In the genomic region with DNA sequence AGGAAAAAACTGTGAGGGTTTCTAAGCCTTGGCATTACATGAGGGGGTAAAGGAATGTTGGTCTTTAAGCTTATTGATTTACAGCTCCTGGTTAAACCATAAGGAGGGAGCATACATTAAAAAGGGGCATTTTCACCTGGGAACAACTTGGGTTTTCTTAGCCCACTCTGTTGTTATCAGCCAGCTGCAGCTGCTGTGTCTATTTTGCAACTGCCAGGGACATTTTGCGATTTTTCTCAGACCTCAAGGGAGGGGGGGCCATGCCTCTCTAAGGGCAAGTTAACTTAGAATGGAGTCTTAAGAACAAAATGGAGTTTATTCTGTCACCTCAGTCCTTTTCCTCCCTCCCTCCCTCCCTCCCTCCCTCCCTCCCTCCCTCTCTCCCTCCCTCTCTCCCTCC, we compare ENCODE assay signal across 1 mouse cellular context.
A peak's percentile ranks its signal among the peaks of the same experiment; 100 is the strongest.
TF ChIP-seq lines count a peak whose summit lies in the region.

No protein-coding gene starts in this region.

TF ChIP-seq in MEL, 35 proteins besides CTCF, POLR2A, EP300 and RAD21 (continued from another document):
- TF ChIP-seq SIN3A (IDR thresholded peaks at IDR 0.05; ENCODE audit: low read length): 0 out of 2 replicates have a peak, but pooled peaks have one; percentile 13
- peak; percentile 86 for TF ChIP-seq TAL1 (IDR thresholded peaks at IDR 0.05; ENCODE audit: low read length)
- TF ChIP-seq TCF12 (IDR thresholded peaks at IDR 0.05; ENCODE audit: low read depth, low read length): peak; percentile 87
- TF ChIP-seq ETS1 (IDR thresholded peaks at IDR 0.05; ENCODE audit: low read depth, low read length): 0 out of 2 replicates have a peak, but pooled peaks have one; percentile 24
TF ChIP-seq in MEL: peak in this region for 5; not testable (repeated sequence) for 30.
